Mouse (Mus musculus) neural tube, embryonic 13.5 days (tissue): Measurements from ENCODE around the gene Igfbp4. TPM values are rescaled to one million over a fixed set of nuclear protein-coding genes. Genes with fewer than 3 reads are reported as not detected.

Source experiments
- ATAC-seq: fragments of 200-750 bp; cut with Nextera tagmentation; 2 replicates; pipeline ENCODE4 v1.8.0; 2017; ENCODE audit warnings: low read depth, mild to moderate bottlenecking, moderate TSS enrichment, moderate library complexity
- H3K27ac ChIP-seq: fragments of 300-500 bp; sonication (generic); replicated peaks from 2 replicates; pipeline ENCODE4 v1.5.1; 2015; ENCODE audit warnings: moderate library complexity, mild to moderate bottlenecking, inconsistent platforms
- H3K27me3 ChIP-seq: fragments of 300-500 bp; sonication (generic); 2 replicates; pipeline ENCODE4 v1.6.1; 2015; ENCODE audit warnings: mild to moderate bottlenecking, inconsistent platforms
- H3K36me3 ChIP-seq: fragments of 300-500 bp; sonication (generic); 2 replicates; pipeline ENCODE4 v1.6.1; 2015; ENCODE audit warnings: mild to moderate bottlenecking, inconsistent platforms
- H3K4me1 ChIP-seq: fragments of 300-500 bp; sonication (generic); replicated peaks from 2 replicates; pipeline ENCODE4 v1.6.1; 2015; ENCODE audit warnings: inconsistent platforms
- H3K4me2 ChIP-seq: fragments of 300-500 bp; sonication (generic); 2 replicates; pipeline ENCODE4 v1.6.1; 2015; ENCODE audit warnings: inconsistent platforms, mild to moderate bottlenecking, moderate library complexity
- H3K4me3 ChIP-seq: fragments of 300-500 bp; sonication (generic); 2 replicates; pipeline ENCODE4 v1.5.1; 2015; ENCODE audit warnings: mild to moderate bottlenecking, inconsistent platforms
- H3K9ac ChIP-seq: fragments of 300-500 bp; sonication (generic); 2 replicates; pipeline ENCODE4 v1.6.1; 2015; ENCODE audit warnings: moderate library complexity, mild to moderate bottlenecking, inconsistent platforms
- H3K9me3 ChIP-seq: fragments of 300-500 bp; sonication (generic); 2 replicates; pipeline ENCODE4 v1.6.1; 2016; ENCODE audit warnings: inconsistent platforms
- WGBS: fragments of 180-500 bp; shearing (Covaris S2); methylation state at CpG from one replicate; pipeline ENCODE4 v1.1.7; 2015; 5-methylcytosine and 5-hydroxymethylcytosine counted together
- polyA plus RNA-seq: library from polyadenylated mRNA; unstranded; fragments of >200 nt; fragmentation: Nextera tagmentation; extraction: Ambion mirVana; gene quantifications from 2 replicates; pipeline ENCODE4 v1.2.1, GENCODE M21; 2015

Gene Igfbp4
- polyA plus RNA-seq, 1 experiment from 2014 or later, result 189 TPM

DNA sequence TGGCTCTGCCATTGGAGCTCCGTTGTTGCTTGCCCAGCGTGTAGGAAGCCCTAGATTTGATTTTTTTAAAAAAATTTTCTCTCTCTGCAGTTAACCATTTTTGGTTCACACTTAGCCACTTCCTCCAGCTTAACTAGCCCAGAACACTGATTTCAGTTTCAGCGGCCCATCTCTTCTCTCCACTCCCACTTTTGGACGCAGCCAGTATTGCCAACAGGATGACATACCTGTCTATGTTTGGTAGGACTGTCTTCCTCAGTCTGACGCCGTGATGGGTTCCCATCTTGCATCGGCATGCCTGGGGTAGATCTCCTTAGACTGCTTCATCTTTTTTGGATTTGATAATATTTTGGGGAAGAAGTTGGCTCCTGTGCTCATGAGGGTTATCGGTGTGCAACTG lies 49.3 kb downstream of the Igfbp4 start:
- no peak overlapping the region for H3K27ac ChIP-seq
- no peak overlapping the region for H3K4me2 ChIP-seq
- no peaks in the 10 kb centered on the region for H3K36me3 ChIP-seq
- H3K9me3 ChIP-seq, result no peaks in the 10 kb centered on the region
- H3K27me3 ChIP-seq, result no peaks in the 10 kb centered on the region
- WGBS, result 94% methylated on average over 8 of the region's 8 CpGs
- no peak overlapping the region for H3K4me3 ChIP-seq
- H3K4me1 ChIP-seq, result no peaks in the 10 kb centered on the region
- no peak for ATAC-seq
- H3K9ac ChIP-seq, result no peak overlapping the region

DNA sequence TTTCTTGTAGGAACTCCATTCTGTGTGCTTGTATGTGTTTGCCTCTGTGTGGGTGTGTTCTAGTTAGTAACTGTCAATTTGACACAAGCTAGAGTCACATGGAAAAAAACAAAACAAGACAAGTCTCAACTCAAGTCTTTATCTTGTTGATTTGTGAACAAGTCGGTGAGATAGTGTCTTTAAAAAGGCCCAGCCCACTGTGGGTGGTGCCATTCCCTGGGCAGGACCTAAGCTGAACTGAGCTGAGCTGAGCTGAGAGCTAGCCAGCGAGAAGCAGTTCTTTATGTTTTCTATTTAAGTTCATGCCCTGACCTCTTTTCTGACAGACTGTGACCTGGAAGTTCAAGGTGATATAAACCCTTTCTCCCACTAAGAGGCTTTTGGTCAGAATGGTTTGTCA lies 50.6 kb downstream of the Igfbp4 start:
- 80% methylated on average over 2 of the region's 2 CpGs for WGBS
- Histone ChIP-seq H3K27me3 (no peaks in the 10 kb centered on the region), H3K4me1 (no peaks in the 10 kb centered on the region), H3K4me3 (no peak overlapping the region), H3K27ac (no peak overlapping the region), H3K36me3 (no peaks in the 10 kb centered on the region), H3K4me2 (no peak overlapping the region), H3K9me3 (no peaks in the 10 kb centered on the region), H3K9ac (no peak overlapping the region)
- no peak for ATAC-seq

DNA sequence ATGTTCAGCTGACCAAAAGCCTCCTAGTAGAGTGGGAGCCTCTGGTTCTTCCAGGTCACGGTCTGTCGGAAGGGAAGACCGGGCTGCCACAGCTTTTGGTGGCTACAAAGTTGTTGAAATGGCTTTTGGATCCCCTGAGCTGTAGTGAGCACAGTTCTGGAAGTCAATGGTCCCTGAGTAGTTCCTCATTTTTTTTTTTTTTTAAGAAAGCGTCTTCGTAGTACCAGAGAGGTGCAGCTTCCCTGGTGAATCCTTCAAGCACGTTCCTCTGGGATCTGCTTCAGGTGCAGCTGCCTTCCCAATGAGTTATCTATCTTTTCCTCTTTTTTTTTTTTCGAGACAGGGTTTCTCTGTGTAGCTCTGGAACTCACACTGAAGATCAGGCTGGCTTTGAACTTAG lies 52.7 kb downstream of the Igfbp4 start:
- H3K27me3 ChIP-seq, result no peaks in the 10 kb centered on the region
- H3K9ac ChIP-seq, result no peak overlapping the region
- no peaks in the 10 kb centered on the region for H3K36me3 ChIP-seq
- no peak for ATAC-seq
- H3K4me1 ChIP-seq, result no peaks in the 10 kb centered on the region
- 91% methylated on average over 7 of the region's 7 CpGs for WGBS
- H3K27ac ChIP-seq, result no peak overlapping the region
- H3K4me2 ChIP-seq, result no peak overlapping the region
- no peak overlapping the region for H3K4me3 ChIP-seq
- H3K9me3 ChIP-seq, result no peaks in the 10 kb centered on the region

DNA sequence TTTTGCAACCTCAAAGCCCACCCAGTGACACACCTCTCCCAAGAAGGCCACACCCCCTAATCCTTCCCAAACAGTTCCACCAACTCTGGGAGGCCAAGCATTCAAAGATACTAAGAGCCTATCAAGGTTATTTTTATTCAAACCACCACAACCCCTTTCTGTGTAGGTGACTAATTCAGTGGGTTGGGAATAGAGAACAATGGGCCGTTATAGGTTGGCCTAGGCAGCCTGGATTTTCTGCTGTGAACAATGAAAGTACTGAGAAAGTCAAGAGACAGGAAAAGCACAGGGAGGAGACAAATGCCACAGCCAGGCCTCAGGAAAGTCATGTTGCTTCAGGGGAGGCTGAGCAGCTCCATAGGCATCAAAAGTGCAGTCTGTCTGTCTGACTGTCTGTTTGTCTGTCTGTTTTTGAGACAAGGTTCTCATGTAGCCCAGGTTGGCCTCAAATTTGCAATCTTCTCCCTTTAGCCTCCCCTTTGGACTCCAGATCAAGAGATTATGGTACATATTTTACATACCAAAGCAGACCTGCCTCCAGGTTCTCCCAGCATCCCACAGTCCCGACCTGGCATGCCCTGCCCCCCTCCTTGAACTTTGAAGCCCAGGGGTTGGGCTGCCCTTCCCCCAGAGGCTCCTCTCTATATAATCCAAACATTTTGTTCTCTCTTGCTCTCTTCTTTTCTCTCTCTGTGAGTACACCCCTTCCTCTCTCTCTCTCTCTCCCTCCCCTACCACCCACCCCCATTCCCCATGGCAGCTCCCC lies 54.0 kb downstream of the Igfbp4 start:
- Histone ChIP-seq H3K27me3 (no peaks in the 10 kb centered on the region), H3K9ac (no peak overlapping the region), H3K4me1 (no peaks in the 10 kb centered on the region), H3K36me3 (no peaks in the 10 kb centered on the region), H3K4me3 (no peak overlapping the region), H3K9me3 (no peaks in the 10 kb centered on the region), H3K27ac (no peak overlapping the region), H3K4me2 (no peak overlapping the region)
- WGBS, result 56% methylated on average over 2 of the region's 2 CpGs
- ATAC-seq, result no peak

DNA sequence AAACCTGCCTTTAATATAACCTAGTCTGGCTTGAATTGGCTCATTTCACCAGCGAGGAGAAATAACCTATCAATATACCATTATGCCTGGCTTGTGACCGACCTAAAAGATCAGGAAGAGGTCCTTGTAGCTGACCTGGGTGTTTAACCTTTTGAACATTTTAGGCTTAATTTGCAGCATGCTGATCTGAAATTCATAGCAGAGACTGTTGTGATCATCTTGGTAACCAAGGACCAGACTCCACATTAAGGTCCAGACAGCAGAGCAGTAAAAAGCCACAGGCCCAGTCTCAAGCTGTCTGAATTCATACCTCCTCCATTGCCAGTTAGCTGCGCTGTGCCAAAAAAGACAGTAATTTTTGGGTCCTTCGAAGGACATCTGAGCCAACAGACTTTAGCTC lies 54.7 kb downstream of the Igfbp4 start:
- Histone ChIP-seq H3K9me3 (no peaks in the 10 kb centered on the region), H3K4me3 (no peak overlapping the region), H3K27me3 (no peaks in the 10 kb centered on the region), H3K9ac (no peak overlapping the region), H3K4me1 (no peaks in the 10 kb centered on the region), H3K4me2 (no peak overlapping the region), H3K27ac (no peak overlapping the region), H3K36me3 (no peaks in the 10 kb centered on the region)
- 64% methylated on average over 4 of the region's 4 CpGs for WGBS
- ATAC-seq, result no peak

DNA sequence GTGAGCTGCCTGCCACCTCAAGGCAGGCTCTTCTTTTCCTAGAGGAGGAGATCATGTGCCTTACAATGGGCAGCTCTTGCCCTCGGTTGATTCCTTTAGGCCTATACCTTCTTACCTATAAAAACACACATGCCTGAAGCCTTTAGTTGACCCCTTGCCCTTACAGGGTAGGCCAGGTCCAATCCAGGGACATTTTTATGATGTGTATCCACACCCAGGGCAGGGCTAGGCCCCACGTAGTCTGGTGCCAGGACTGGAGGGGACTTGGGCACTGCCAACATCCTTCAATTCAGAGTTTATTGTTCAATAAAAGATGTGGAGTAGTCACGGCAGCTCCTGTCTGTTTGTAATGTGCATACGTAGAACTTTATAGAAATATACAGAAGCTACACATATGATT lies 55.4 kb downstream of the Igfbp4 start:
- Histone ChIP-seq H3K9me3 (no peaks in the 10 kb centered on the region), H3K4me2 (no peak overlapping the region), H3K4me3 (no peak overlapping the region), H3K36me3 (no peaks in the 10 kb centered on the region), H3K27ac (no peak overlapping the region), H3K9ac (no peak overlapping the region), H3K4me1 (no peaks in the 10 kb centered on the region), H3K27me3 (no peaks in the 10 kb centered on the region)
- WGBS, result 76% methylated on average over 4 of the region's 4 CpGs
- no peak for ATAC-seq

DNA sequence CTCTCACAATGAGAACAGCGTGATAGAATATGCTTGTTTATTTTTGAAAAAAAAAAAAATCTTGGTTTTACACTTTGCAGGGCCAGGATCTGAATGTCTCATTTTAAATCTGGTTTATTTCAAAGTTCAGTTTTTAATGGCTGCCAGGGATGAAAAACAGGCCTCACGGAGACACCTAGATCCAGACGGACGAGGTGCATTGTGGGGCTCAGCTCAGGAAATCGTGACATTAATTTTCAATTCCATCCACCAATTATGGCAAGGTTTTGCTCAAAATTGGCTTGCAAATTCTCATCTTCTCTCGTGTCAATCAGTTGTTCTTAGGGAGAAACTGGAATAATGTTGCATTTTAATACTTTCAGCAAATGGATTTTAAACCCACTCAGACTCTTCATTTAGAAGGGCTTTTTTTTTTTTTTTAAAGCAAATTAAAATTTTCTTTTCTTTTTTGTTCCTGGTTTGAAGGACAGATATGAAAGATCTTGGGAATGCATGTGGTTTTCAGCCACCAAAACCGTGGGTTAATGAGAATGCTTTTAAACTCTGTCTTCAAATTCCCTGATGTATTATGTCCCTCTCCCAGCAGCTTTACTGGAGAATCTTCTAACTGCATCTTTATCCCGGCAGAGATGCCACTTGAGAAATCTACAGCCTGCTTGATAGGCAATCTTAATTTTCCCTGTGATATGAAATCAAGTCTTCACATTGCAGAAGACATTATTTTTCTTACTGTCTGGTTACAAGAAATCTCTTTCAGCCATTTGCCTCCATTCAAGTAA lies 56.1 kb downstream of the Igfbp4 start:
- 79% methylated on average over 8 of the region's 8 CpGs for WGBS
- ATAC-seq, result no peak

DNA sequence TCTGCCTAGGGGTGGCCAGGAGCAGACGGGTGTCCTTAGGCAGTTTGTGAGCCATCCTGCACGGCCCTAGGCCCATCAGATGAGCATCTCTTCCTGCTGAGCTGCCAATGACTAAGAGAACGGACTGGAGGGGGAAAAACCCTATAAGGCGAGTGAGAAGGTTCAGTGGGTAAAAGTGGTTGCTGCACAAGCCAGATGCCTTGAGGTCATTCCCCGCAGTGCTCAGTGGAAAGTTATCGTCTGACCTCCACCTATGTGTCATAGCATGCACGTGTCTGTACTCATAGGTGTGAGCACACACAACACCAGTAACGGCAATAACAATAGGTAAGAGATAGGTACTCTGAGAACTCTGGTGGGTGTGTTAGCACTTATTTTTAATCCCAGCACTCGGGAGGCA lies 57.9 kb downstream of the Igfbp4 start:
- 86% methylated on average over 9 of the region's 9 CpGs for WGBS
- Histone ChIP-seq H3K4me1 (no peaks in the 10 kb centered on the region), H3K4me2 (no peak overlapping the region), H3K9me3 (no peaks in the 10 kb centered on the region), H3K4me3 (no peak overlapping the region), H3K27ac (no peak overlapping the region), H3K9ac (no peak overlapping the region), H3K27me3 (no peaks in the 10 kb centered on the region), H3K36me3 (no peaks in the 10 kb centered on the region)
- no peak for ATAC-seq

More for the DNA sequence above, 56.1 kb downstream of the Igfbp4 start:
- Histone ChIP-seq H3K27ac (no peak overlapping the region), H3K4me2 (no peak overlapping the region), H3K4me3 (no peak overlapping the region), H3K27me3 (no peaks in the 10 kb centered on the region), H3K4me1 (no peaks in the 10 kb centered on the region), H3K9ac (no peak overlapping the region), H3K36me3 (no peaks in the 10 kb centered on the region), H3K9me3 (no peaks in the 10 kb centered on the region)

DNA sequence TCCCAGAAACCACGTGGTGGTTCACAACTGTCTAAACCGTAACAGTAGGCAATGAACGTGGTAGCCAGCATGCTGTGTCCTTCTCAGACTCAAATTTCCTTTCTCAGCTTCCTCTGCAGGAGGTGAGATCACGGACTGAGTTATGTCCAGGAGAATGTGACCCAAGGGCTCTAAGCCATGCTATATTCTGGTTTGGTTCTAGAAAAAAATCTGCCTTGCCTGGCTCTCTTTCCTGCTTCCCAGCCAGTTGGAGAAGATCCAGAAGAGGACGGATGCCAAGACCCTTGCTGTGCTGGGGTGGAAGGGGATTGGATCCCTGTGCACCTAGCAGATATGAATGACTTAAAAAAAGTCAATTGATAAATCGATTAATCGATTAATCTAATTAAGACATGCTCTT lies 58.5 kb downstream of the Igfbp4 start:
- no peaks in the 10 kb centered on the region for H3K27me3 ChIP-seq
- no peak overlapping the region for H3K27ac ChIP-seq
- H3K9me3 ChIP-seq, result no peaks in the 10 kb centered on the region
- ATAC-seq, result no peak
- WGBS, result 80% methylated on average over 7 of the region's 7 CpGs
- H3K4me2 ChIP-seq, result no peak overlapping the region
- H3K4me3 ChIP-seq, result no peak overlapping the region
- H3K36me3 ChIP-seq, result no peaks in the 10 kb centered on the region
- no peak overlapping the region for H3K9ac ChIP-seq
- H3K4me1 ChIP-seq, result no peaks in the 10 kb centered on the region

DNA sequence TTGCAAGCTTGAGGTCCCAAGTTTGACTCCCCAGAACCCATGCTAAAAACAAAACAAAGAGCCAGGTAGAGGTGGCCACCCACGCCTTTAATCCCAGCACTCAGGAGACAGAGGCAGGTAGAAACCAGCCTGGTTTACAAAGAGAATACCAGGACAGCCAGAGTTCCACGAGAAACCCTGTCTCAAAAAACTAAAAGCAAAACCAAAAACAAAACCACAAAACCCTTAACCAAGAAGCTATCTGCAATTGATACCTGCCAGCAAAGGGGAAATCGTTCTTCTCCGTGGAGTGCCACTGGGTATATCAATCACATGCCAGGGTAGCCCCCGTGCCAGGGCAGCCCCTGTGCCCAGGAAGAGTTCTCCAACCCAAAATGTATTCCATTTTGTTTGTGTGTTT lies 59.2 kb downstream of the Igfbp4 start:
- no peaks in the 10 kb centered on the region for H3K27me3 ChIP-seq
- no peak overlapping the region for H3K9ac ChIP-seq
- no peaks in the 10 kb centered on the region for H3K36me3 ChIP-seq
- H3K9me3 ChIP-seq, result no peaks in the 10 kb centered on the region
- H3K4me1 ChIP-seq, result no peaks in the 10 kb centered on the region
- ATAC-seq, result no peak
- H3K4me3 ChIP-seq, result no peak overlapping the region
- no peak overlapping the region for H3K4me2 ChIP-seq
- WGBS, result 87% methylated on average over 5 of the region's 5 CpGs
- no peak overlapping the region for H3K27ac ChIP-seq

DNA sequence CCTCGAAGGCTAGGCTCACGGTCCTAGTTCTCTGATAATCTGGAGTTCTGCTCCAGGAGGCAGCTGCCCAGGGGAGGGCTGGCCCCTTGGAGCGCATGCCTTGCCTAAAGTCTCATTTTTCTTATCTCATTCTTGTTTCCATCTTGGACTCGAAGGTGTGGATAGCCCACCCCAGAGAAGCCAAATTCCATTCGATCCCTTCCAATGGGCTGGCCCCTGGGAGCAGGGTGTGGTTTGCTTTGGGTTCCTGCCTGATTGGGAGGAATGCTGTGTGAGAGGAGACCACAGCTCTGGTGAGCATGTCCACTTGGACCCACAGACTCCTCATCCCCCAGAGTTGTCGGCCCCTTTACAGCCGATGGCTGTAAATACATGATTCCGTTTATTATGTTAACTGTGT lies 60.6 kb downstream of the Igfbp4 start:
- no peak overlapping the region for H3K4me2 ChIP-seq
- no peak overlapping the region for H3K4me3 ChIP-seq
- peaks cover 3% of the 10 kb centered on the region for H3K4me1 ChIP-seq
- 92% methylated on average over 8 of the region's 8 CpGs for WGBS
- no peaks in the 10 kb centered on the region for H3K9me3 ChIP-seq
- ATAC-seq, result no peak
- H3K9ac ChIP-seq, result no peak overlapping the region
- no peak overlapping the region for H3K27ac ChIP-seq
- no peaks in the 10 kb centered on the region for H3K27me3 ChIP-seq
- no peaks in the 10 kb centered on the region for H3K36me3 ChIP-seq

DNA sequence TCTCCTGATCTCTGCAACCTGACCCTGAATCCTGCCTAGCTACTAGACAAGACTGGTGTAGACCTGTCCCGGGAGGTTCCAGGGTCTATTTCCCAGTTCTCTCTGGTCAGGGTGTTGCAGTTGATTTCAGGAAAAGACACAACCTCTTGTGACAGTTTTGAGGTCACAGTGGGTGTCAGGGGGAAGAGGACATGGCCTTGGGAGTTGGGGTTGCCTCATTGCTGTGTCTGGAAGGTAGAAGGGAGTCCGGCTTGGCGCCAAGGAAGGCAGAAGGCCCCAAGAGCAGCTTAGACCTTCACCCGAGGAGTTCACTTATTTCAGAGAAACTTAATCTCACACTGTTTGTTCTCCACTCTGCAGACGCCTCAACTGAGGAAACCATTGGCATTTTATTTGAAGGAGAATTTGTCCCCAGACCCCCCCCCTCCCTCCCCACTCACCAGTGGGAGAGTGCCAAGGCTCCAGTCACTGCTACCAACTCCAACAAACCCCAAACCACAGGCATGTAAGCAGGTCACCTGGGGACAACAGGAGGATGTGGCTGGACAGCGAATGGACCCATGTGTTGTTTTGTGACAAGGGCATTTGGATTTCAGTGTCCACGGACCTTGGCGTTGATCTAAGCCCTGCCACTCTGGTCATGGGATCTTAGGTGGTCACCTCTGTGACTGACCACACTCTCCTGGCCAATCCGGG lies 61.7 kb downstream of the Igfbp4 start:
- H3K27ac ChIP-seq, result no peak overlapping the region
- peaks cover 7% of the 10 kb centered on the region for H3K4me1 ChIP-seq
- H3K9me3 ChIP-seq, result no peaks in the 10 kb centered on the region
- no peaks in the 10 kb centered on the region for H3K36me3 ChIP-seq
- no peak overlapping the region for H3K4me2 ChIP-seq
- no peak for ATAC-seq
- no peak overlapping the region for H3K9ac ChIP-seq
- no peak overlapping the region for H3K4me3 ChIP-seq
- WGBS, result 90% methylated on average over 9 of the region's 9 CpGs
- no peaks in the 10 kb centered on the region for H3K27me3 ChIP-seq
